Mouse (Mus musculus) hindbrain, embryonic 10.5 days (tissue): ENCODE data around the gene Llph. TPM values are rescaled to one million over a fixed set of nuclear protein-coding genes. Genes with fewer than 3 reads are reported as not detected.
A peak's percentile ranks its signal among the peaks of the same experiment; 100 is the strongest.

Experiments used
- DNase-seq: peaks from one replicate; pipeline ENCODE4 v3.0.0-alpha.2; 2017; ENCODE audit warnings: low spot score
- H3K27ac ChIP-seq: fragments of 300-500 bp; sonication (generic); 2 replicates; pipeline ENCODE4 v1.5.1; 2016; ENCODE audit warnings: mild to moderate bottlenecking, moderate library complexity
- H3K27me3 ChIP-seq: fragments of 300-500 bp; sonication (generic); 2 replicates; pipeline ENCODE4 v1.6.1; 2016; ENCODE audit warnings: mild to moderate bottlenecking; ENCODE audit not compliant: poor library complexity, insufficient read depth, severe bottlenecking
- H3K36me3 ChIP-seq: fragments of 300-500 bp; sonication (generic); 2 replicates; pipeline ENCODE4 v1.6.1; 2016; ENCODE audit warnings: mild to moderate bottlenecking, moderate library complexity
- H3K4me1 ChIP-seq: fragments of 300-500 bp; sonication (generic); replicated peaks from 2 replicates; pipeline ENCODE4 v1.6.1; 2016; ENCODE audit warnings: mild to moderate bottlenecking
- H3K4me3 ChIP-seq: fragments of 300-500 bp; sonication (generic); 2 replicates; pipeline ENCODE4 v1.5.1; 2016; ENCODE audit warnings: mild to moderate bottlenecking, moderate library complexity
- H3K9me3 ChIP-seq: fragments of 300-500 bp; sonication (generic); 2 replicates; pipeline ENCODE4 v1.6.1; 2016; ENCODE audit warnings: mild to moderate bottlenecking, moderate library complexity
- WGBS: fragments of 180-500 bp; shearing (Covaris S2); methylation state at CpG from one replicate; pipeline ENCODE4 v1.1.7; 2016; 5-methylcytosine and 5-hydroxymethylcytosine counted together
- polyA plus RNA-seq: library from polyadenylated mRNA; unstranded; fragments of >200 nt; fragmentation: Nextera tagmentation; extraction: Ambion mirVana; gene quantifications from 2 replicates; pipeline ENCODE4 v1.2.1, GENCODE M21; 2016

The Llph gene
- polyA plus RNA-seq, 1 experiment from 2014 or later, result 50.5 TPM

- no peak overlapping the region for H3K4me3 ChIP-seq
- H3K9me3 ChIP-seq, result no peaks in the 10 kb centered on the region
- no peak for DNase-seq
- H3K36me3 ChIP-seq, result no peaks in the 10 kb centered on the region
- 97% methylated on average over 13 of the region's 13 CpGs for WGBS
- no peaks in the 10 kb centered on the region for H3K27me3 ChIP-seq
- H3K27ac ChIP-seq, result no peak overlapping the region
- H3K4me1 ChIP-seq, result peaks cover 31% of the 10 kb centered on the region
These were observed 43.1 kb downstream of the Llph start for GRCm38 (mm10) chr10:120269946-120270345.

DNA sequence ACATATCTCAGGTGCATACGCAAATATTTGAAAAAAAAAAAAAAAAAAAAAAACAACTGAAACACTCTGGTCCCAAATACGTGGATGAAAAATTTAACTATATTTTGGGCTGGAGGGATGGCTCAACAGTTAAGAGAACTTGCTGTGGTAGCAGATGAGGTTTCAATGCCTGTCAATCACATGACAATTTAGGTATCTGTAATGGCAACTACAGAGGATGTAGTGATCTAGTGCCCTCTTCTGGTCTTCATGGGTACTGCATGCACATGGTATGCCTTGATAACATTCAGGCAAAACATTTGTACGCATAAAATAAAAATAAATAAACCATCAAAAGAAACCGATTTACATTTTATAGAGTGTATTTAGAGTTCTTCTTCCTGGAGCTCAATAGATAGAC, 43.9 kb downstream of the Llph start:
- 77% methylated on average over 4 of the region's 4 CpGs for WGBS
- no peak overlapping the region for H3K4me3 ChIP-seq
- peak; percentile 34 for DNase-seq
- no peaks in the 10 kb centered on the region for H3K36me3 ChIP-seq
- no peaks in the 10 kb centered on the region for H3K9me3 ChIP-seq
- no peaks in the 10 kb centered on the region for H3K27me3 ChIP-seq
- no peak overlapping the region for H3K27ac ChIP-seq
- peaks cover 35% of the 10 kb centered on the region for H3K4me1 ChIP-seq

DNA sequence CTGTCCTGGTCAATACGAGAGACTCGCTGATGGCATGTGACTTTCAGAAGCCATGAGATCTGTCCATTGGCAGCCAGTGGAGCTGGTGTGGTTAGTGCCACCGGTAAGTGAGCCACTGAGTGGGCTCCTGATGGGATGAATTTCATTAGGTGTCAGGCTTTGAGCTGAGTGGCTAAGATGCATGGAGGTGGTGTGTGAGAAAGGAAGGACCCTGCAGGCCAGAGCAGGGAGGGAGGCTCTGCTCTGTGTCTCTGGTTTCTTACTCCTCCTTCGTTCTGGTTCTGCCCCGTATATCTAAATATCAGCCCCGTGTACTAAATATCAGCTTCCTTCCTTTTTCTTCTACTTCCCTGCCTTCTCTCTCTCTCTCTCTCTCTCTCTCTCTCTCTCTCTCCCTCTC, 44.4 kb downstream of the Llph start:
- WGBS, result 75% methylated on average over 6 of the region's 6 CpGs
- H3K4me3 ChIP-seq, result 0 out of 2 replicates have a peak overlapping the region, but pooled peaks have one; percentile 43
- peak overlapping the region; percentile 84 for H3K27ac ChIP-seq
- no peak for DNase-seq
- H3K9me3 ChIP-seq, result no peaks in the 10 kb centered on the region
- no peaks in the 10 kb centered on the region for H3K36me3 ChIP-seq
- H3K27me3 ChIP-seq, result no peaks in the 10 kb centered on the region
- H3K4me1 ChIP-seq, result peaks cover 35% of the 10 kb centered on the region

DNA sequence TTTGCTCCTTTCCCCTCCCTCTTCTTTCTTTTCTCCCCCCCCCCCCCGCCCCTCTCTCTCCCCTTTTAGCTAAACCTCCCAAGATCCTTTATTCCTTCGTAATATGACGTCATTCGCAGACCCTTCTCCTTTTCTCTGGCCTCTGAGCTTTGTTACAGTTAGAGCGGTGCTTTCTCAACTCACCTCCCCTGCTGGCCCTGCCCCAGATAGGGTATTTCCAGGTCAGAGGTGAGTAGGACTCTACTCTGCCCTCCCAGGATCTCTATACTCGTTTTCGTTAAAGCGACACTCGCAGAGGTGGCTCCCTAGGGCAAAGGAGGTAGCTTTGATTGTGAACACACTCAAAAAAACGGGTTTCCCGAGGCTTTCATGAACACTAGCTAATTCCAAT, 45.0 kb downstream of the Llph start:
- H3K4me1 ChIP-seq, result peaks cover 40% of the 10 kb centered on the region
- DNase-seq, result no peak
- no peaks in the 10 kb centered on the region for H3K27me3 ChIP-seq
- 17% methylated on average over 11 of the region's 11 CpGs for WGBS
- H3K4me3 ChIP-seq, result peak overlapping the region; percentile 43
- no peaks in the 10 kb centered on the region for H3K9me3 ChIP-seq
- H3K27ac ChIP-seq, result peak overlapping the region; percentile 84
- no peaks in the 10 kb centered on the region for H3K36me3 ChIP-seq

DNA sequence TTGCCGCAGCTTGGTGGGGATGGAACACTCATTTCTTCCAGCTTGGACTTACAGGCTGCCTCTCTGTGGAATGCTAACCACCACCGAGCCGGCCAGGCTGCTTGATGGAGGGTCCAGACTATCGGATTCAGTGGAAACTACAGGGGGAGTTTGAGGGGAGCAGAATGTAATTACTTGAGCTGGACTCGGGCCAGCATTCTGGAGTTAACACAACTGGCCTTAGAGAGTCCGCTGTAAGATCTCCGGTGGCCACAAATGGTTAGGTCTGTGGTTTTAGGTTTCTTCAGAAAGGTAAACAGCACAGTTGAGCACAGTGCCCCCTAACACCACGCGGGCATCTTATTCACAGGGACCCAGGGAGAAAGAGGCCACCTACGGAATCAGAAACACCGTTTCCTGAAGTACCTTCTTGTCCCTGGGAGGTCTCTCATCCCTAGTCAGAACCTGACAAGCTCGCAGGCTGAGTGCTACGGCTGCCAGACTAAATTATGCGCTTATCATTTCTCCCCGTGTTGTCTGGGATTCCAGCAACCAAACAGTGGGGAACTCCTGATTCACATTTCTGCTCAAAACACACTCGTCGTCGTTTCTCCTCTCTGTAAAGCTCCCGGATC, 45.5 kb downstream of the Llph start:
- peaks cover 41% of the 10 kb centered on the region for H3K4me1 ChIP-seq
- no peaks in the 10 kb centered on the region for H3K9me3 ChIP-seq
- peak overlapping the region; percentile 43 for H3K4me3 ChIP-seq
- WGBS, result 18% methylated on average over 19 of the region's 19 CpGs
- H3K27ac ChIP-seq, result peak overlapping the region; percentile 84
- DNase-seq, result peak; percentile 55
- H3K27me3 ChIP-seq, result no peaks in the 10 kb centered on the region
- no peaks in the 10 kb centered on the region for H3K36me3 ChIP-seq

DNA sequence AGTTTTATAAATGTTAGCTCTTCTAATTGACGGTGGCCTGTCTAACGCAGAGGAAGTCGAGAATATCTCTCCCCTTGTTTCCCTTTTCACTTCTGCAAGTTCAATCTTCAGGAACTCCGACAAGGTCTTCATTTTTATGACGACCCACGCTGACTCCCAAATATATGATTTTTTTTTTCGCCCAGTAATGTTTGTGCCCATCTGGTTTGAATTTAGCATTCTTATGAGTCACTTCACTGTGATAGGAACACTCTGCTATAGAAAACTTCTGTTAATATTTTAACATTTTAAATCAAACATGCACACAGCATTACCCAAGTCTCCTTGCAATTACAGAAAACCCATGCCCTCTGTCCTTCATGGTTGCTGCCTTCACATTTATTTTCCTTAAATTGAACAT, 46.5 kb downstream of the Llph start:
- Histone ChIP-seq H3K4me1 (peaks cover 36% of the 10 kb centered on the region), H3K9me3 (no peaks in the 10 kb centered on the region), H3K27ac (no peak overlapping the region), H3K36me3 (no peaks in the 10 kb centered on the region), H3K27me3 (no peaks in the 10 kb centered on the region), H3K4me3 (no peak overlapping the region)
- DNase-seq, result no peak
- 78% methylated on average over 7 of the region's 7 CpGs for WGBS

DNA sequence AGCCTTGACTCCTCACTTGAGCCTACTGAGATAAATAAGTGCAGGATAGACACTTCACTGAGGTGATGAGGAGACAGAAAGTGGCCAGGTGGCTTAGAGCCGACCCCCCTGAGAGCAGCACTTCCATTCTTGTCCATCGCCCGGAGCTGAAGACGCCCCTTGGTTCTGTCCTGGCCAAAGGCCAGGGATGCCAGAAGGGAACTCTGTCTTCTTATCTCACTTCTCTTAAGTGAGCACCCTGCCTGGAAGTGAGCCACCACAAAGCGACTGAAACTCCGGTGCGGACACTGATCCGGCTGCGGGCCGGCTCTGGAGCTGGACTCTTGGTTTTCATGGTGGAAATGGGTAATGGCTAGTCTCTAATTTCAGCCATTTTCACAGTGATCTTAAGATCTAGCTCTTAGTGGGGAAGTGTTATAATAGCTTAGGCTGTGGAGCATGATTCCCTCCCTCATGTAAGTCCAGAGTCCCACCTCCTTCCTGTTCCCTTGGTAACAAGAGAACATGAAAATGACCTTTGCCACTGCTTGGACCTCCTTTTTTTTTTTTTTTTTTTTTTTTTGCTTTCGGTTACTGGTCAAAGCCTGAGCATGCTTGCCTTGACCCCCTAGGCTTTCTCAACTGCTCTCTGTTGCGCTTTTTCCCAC, 52.7 kb downstream of the Llph start:
- Histone ChIP-seq H3K4me3 (no peak overlapping the region), H3K27me3 (no peaks in the 10 kb centered on the region), H3K36me3 (no peaks in the 10 kb centered on the region), H3K27ac (no peak overlapping the region), H3K4me1 (peaks cover 17% of the 10 kb centered on the region), H3K9me3 (no peaks in the 10 kb centered on the region)
- DNase-seq, result no peak
- WGBS, result 81% methylated on average over 12 of the region's 12 CpGs

DNA sequence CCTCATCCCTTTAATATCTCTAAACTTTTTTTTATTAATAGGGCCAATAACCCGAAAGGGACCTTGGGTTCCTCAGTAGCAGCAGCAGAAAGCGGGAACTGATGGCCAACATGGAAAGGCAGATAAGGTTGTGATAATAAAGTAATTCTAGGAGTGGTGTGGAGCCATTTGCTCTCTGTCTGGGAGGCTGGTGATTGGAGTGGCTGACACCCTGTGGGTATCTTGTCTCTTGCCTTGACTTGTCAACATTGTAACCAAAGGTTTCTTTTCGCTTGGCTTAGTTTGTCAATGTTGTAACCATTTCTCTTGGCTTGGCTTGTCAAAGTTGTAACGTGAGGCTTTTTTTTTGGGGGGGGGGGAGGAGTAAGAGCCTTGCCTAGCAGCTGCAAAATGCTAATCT, 53.5 kb downstream of the Llph start:
- Histone ChIP-seq H3K36me3 (no peaks in the 10 kb centered on the region), H3K4me1 (peaks cover 16% of the 10 kb centered on the region), H3K9me3 (no peaks in the 10 kb centered on the region), H3K27ac (no peak overlapping the region), H3K4me3 (no peak overlapping the region), H3K27me3 (no peaks in the 10 kb centered on the region)
- no peak for DNase-seq
- WGBS, result 77% methylated on average over 4 of the region's 4 CpGs

GRCm38 (mm10) chr10:120281700-120282099, 54.8 kb downstream of the Llph start:
- 88% methylated on average over 5 of the region's 5 CpGs for WGBS
- Histone ChIP-seq H3K27ac (no peak overlapping the region), H3K36me3 (no peaks in the 10 kb centered on the region), H3K9me3 (no peaks in the 10 kb centered on the region), H3K4me1 (peaks cover 9% of the 10 kb centered on the region), H3K4me3 (no peak overlapping the region), H3K27me3 (no peaks in the 10 kb centered on the region)
- no peak for DNase-seq

Other genes starting within 250 kb of the Llph start
- 4.1 and 6.1 TPM in 2 replicates for gene Helb, start 114.1 kb upstream of the Llph start, polyA plus RNA-seq
- 93.9 and 95.2 TPM in 2 replicates for gene Tmbim4, start 25.5 kb upstream of the Llph start, polyA plus RNA-seq
- gene Irak3, start 24.9 kb upstream of the Llph start, polyA plus RNA-seq, result 0.99 and 1.1 TPM in 2 replicates
- 30.6 and 49.7 TPM in 2 replicates for gene Hmga2, start 249.4 kb downstream of the Llph start, polyA plus RNA-seq